Mouse (Mus musculus): Measurements from ENCODE around the gene Rab11fip4.

- no peak for TF ChIP-seq CTCF (IDR thresholded peaks at IDR 0.05; ENCODE audit: low read depth)
- TF ChIP-seq EP300 (IDR thresholded peaks at IDR 0.05; ENCODE audit: low read depth): no peak
Measured at GRCm38 (mm10) chr11:79718202-79718601, 127.2 kb downstream of the Rab11fip4 start.
